Mouse (Mus musculus) brain, embryonic 14.5 days (tissue): Measurements from ENCODE around the gene Zdhhc14.

Experiments
- CTCF ChIP-seq: fragments of 200-500 bp; IDR thresholded peaks from 2 replicates; pipeline ENCODE4 v1.5.1; 2012; ENCODE audit warnings: inconsistent platforms, mild to moderate bottlenecking, moderate library complexity, borderline replicate concordance; ENCODE audit not compliant: insufficient read depth, insufficient read length; ENCODE audit errors: extremely low read depth
- POLR2A ChIP-seq: fragments of 200-500 bp; IDR thresholded peaks from 2 replicates; pipeline ENCODE4 v1.6.1; 2012; ENCODE audit warnings: mild to moderate bottlenecking, inconsistent platforms, borderline replicate concordance; ENCODE audit not compliant: poor library complexity, insufficient read depth, insufficient read length, severe bottlenecking; ENCODE audit errors: extremely low read depth

DNA sequence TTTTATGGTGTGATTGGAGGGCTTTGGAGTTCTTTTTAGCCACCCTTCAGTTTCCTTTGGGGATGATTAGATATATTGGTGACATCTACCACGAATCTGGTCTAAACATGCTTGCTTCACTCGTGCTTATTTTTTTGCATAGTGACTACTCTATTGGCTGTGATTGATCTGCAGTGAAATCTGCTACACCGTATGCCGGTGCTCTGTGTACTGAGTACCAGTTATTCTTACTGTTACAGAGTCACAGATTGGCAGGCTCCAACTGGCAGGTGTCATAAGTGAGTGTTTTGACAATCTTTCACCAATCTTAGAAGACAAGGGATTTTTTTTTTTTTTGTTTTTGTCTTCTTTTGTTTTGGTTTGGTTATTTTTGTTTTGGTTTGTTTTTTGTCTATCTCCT lies 163.2 kb downstream of the Zdhhc14 start:
- TF ChIP-seq CTCF: no peak
- no peak for TF ChIP-seq POLR2A
